Mouse (Mus musculus) midbrain, embryonic 16.5 days (tissue): ENCODE measurements around the gene A2m. TPM values are rescaled to one million over a fixed set of nuclear protein-coding genes. Genes with fewer than 3 reads are reported as not detected.

ENCODE experiments used
- ATAC-seq: fragments of 200-750 bp; cut with Nextera tagmentation; 2 replicates; pipeline ENCODE4 v1.8.0; 2017; ENCODE audit warnings: moderate TSS enrichment
- H3K27ac ChIP-seq: fragments of 300-500 bp; sonication (generic); 2 replicates; pipeline ENCODE4 v1.5.1; 2014; ENCODE audit warnings: mild to moderate bottlenecking, low read length, mixed read lengths
- H3K27me3 ChIP-seq: fragments of 300-500 bp; sonication (generic); 2 replicates; pipeline ENCODE4 v1.6.1; 2014; ENCODE audit warnings: low read depth, low read length, mixed read lengths; ENCODE audit not compliant: control insufficient read depth, insufficient read depth
- H3K36me3 ChIP-seq: fragments of 300-500 bp; sonication (generic); 2 replicates; pipeline ENCODE4 v1.6.1; 2014; ENCODE audit warnings: mild to moderate bottlenecking, low read length, moderate library complexity, mixed read lengths; ENCODE audit not compliant: control insufficient read depth, insufficient read depth
- H3K4me1 ChIP-seq: fragments of 300-500 bp; sonication (generic); 2 replicates; pipeline ENCODE4 v1.6.1; 2014; ENCODE audit warnings: mild to moderate bottlenecking, low read length, mixed read lengths; ENCODE audit not compliant: control insufficient read depth, insufficient read depth
- H3K4me2 ChIP-seq: fragments of 300-500 bp; sonication (generic); 2 replicates; pipeline ENCODE4 v1.6.1; 2014; ENCODE audit warnings: mild to moderate bottlenecking, low read length, mixed read lengths
- H3K4me3 ChIP-seq: fragments of 300-500 bp; sonication (generic); 2 replicates; pipeline ENCODE4 v1.5.1; 2014; ENCODE audit warnings: low read depth, mild to moderate bottlenecking, low read length, moderate library complexity, mixed read lengths
- H3K9ac ChIP-seq: fragments of 300-500 bp; sonication (generic); 2 replicates; pipeline ENCODE4 v1.6.1; 2014; ENCODE audit warnings: low read depth, low read length, mixed read lengths
- H3K9me3 ChIP-seq: fragments of 300-500 bp; sonication (generic); replicated peaks from 2 replicates; pipeline ENCODE4 v1.6.1; 2014; ENCODE audit warnings: mild to moderate bottlenecking, low read length, mixed read lengths; ENCODE audit not compliant: control insufficient read depth, poor library complexity, severe bottlenecking
- WGBS: fragments of 180-500 bp; shearing (Covaris S2); extraction: QIAGEN DNeasy Blood & Tissue Kit; methylation state at CpG from one replicate; pipeline ENCODE4 v1.1.7; 2014; 5-methylcytosine and 5-hydroxymethylcytosine counted together
- polyA plus RNA-seq: library from polyadenylated mRNA; unstranded; fragments of >200 nt; fragmentation: Nextera tagmentation; extraction: Ambion mirVana; gene quantifications from 2 replicates; pipeline ENCODE4 v1.2.1, GENCODE M21; 2015

Gene A2m
- 13.1 and 19.9 TPM in 2 replicates for polyA plus RNA-seq

DNA sequence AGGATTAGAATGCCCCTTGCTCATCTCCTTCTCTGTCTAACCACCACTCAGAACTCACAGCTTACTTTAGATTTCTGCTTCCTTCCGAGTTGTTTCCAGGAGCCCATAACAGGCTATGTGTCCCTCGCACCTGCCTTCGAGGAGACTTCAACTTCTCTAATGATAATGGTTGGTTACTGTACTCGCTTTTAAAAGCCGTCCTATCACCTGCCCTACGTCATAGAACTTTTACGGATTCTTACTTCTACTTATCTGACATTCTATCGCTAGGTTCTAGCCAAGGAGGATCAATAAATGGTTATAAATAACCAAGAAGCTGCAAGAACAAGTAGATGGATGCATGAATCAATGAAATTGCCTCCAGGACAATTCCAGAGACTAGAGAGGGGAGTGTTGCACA is at the start of gene A2m:
TSS of gene A2m (plus strand) at position 301 of the 400 bp plus-strand sequence.
- Histone ChIP-seq H3K4me3 (peak within 1 kb of the TSS; percentile 27), H3K4me1 (0 out of 2 replicates have a peak, but pooled peaks cover 8% of the 10 kb centered on the region), H3K27ac (peak within 1 kb of the TSS; percentile 52), H3K36me3 (no peaks in the 10 kb centered on the region), H3K27me3 (no peaks in the 10 kb centered on the region), H3K4me2 (peak within 1 kb of the TSS; percentile 62), H3K9me3 (no peaks in the 10 kb centered on the region), H3K9ac (peak within 1 kb of the TSS; percentile 40; the same call in 1 of the 2 replicates)
- ATAC-seq, result no peak
- WGBS, result 88% methylated on average over 8 of the region's 8 CpGs

GRCm38 (mm10) chr6:121590131-121590530 is 45.0 kb upstream of the A2m start:
- Histone ChIP-seq H3K9ac (no peak overlapping the region), H3K9me3 (no peaks in the 10 kb centered on the region), H3K4me3 (no peak overlapping the region), H3K27ac (no peak overlapping the region), H3K27me3 (no peaks in the 10 kb centered on the region), H3K4me1 (no peaks in the 10 kb centered on the region), H3K4me2 (no peak overlapping the region), H3K36me3 (no peaks in the 10 kb centered on the region)
- no peak for ATAC-seq
- WGBS, result 49% methylated on average over 1 of the region's 1 CpGs

GRCm38 (mm10) chr6:121600927-121601326 is 34.2 kb upstream of the A2m start:
- no peaks in the 10 kb centered on the region for H3K4me1 ChIP-seq
- H3K36me3 ChIP-seq, result no peaks in the 10 kb centered on the region
- no peak overlapping the region for H3K27ac ChIP-seq
- no peaks in the 10 kb centered on the region for H3K9me3 ChIP-seq
- no peak for ATAC-seq
- H3K9ac ChIP-seq, result no peak overlapping the region
- H3K4me2 ChIP-seq, result no peak overlapping the region
- 88% methylated on average over 1 of the region's 1 CpGs for WGBS
- no peaks in the 10 kb centered on the region for H3K27me3 ChIP-seq
- no peak overlapping the region for H3K4me3 ChIP-seq

- H3K27me3 ChIP-seq, result no peaks in the 10 kb centered on the region
- no peaks in the 10 kb centered on the region for H3K36me3 ChIP-seq
- H3K4me1 ChIP-seq, result no peaks in the 10 kb centered on the region
- H3K4me2 ChIP-seq, result no peak overlapping the region
- H3K27ac ChIP-seq, result no peak overlapping the region
- no peaks in the 10 kb centered on the region for H3K9me3 ChIP-seq
- no peak overlapping the region for H3K4me3 ChIP-seq
- no peak for ATAC-seq
- H3K9ac ChIP-seq, result no peak overlapping the region
Observed at GRCm38 (mm10) chr6:121607861-121608260, 27.3 kb upstream of the A2m start.

DNA sequence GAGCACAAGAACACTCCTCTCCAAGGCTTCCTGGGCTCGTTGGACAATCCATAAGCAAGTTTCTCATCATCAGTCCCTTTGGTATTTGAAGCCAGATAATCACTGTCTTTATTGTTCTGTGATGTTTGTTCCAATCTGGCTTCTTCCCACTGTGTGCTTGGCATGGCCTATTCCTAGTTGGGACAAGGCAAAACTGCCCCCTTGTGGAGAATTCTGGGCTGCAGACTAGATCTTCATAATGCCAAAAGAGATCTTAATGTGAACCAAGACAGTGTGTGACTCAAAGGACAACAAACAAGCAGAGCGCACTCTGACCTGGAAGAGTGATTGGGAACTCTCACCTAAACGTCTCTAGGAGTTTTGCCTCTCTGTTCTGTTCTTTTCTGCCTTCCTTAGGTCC is 23.4 kb upstream of the A2m start:
- ATAC-seq, result no peak
- no peak overlapping the region for H3K27ac ChIP-seq
- H3K9me3 ChIP-seq, result no peaks in the 10 kb centered on the region
- WGBS, result 53% methylated on average over 3 of the region's 3 CpGs
- no peaks in the 10 kb centered on the region for H3K36me3 ChIP-seq
- no peaks in the 10 kb centered on the region for H3K4me1 ChIP-seq
- H3K9ac ChIP-seq, result no peak overlapping the region
- H3K4me2 ChIP-seq, result no peak overlapping the region
- H3K27me3 ChIP-seq, result no peaks in the 10 kb centered on the region
- no peak overlapping the region for H3K4me3 ChIP-seq

DNA sequence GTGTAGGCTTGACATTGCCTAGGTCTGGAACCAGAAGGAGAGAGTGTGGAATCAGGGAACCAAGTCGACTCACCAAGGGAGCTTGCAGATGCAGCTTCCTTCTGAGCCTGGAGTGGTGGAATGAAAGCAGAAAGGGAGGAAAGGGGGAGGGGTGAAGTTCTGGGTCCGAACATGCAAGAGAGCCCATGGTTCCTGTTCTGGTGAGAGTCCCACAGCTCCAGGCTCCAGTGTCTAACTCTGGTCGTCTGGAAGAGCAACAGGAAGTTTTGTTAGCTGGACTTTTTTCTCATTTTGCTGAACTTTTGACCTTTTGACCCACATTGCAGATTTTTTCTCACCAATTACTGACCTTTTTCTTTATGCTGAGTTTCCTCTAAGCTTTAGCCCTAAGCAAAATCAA is 17.7 kb upstream of the A2m start:
- no peak overlapping the region for H3K4me3 ChIP-seq
- H3K27me3 ChIP-seq, result no peaks in the 10 kb centered on the region
- ATAC-seq, result no peak
- H3K36me3 ChIP-seq, result no peaks in the 10 kb centered on the region
- H3K9ac ChIP-seq, result no peak overlapping the region
- H3K27ac ChIP-seq, result no peak overlapping the region
- H3K4me2 ChIP-seq, result no peak overlapping the region
- WGBS, result 43% methylated on average over 3 of the region's 3 CpGs
- H3K4me1 ChIP-seq, result no peaks in the 10 kb centered on the region
- H3K9me3 ChIP-seq, result no peaks in the 10 kb centered on the region

- Histone ChIP-seq H3K36me3 (no peaks in the 10 kb centered on the region), H3K4me2 (no peak overlapping the region), H3K9me3 (no peaks in the 10 kb centered on the region), H3K27ac (no peak overlapping the region), H3K27me3 (no peaks in the 10 kb centered on the region), H3K4me3 (no peak overlapping the region), H3K4me1 (no peaks in the 10 kb centered on the region), H3K9ac (no peak overlapping the region)
- no peak for ATAC-seq
- 80% methylated on average over 2 of the region's 2 CpGs for WGBS
Observed at GRCm38 (mm10) chr6:121622525-121622924, 12.7 kb upstream of the A2m start.

DNA sequence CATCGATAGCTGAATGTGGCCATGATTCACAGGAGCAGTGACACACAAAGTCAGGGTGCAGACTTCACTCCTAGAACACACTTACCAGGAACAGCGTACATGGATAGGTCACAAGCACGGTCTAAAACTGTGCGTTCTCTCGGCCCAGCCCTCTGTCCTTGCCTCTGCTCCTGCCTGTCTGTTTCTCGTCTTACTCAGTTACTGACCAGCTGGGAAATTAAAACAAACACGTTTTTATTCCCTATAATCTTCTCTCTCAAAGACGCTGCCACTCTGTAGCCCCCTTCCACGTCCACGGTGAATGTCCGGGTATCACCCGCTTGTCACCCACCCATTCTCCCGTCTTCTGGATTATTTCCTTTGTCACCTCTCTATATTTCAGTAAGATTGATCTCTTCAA is 656 bp upstream of the A2m start:
- WGBS, result 75% methylated on average over 13 of the region's 13 CpGs
- ATAC-seq, result no peak
- H3K36me3 ChIP-seq, result no peaks in the 10 kb centered on the region
- no peak overlapping the region for H3K4me3 ChIP-seq
- H3K27ac ChIP-seq, result no peak overlapping the region
- H3K9me3 ChIP-seq, result no peaks in the 10 kb centered on the region
- H3K27me3 ChIP-seq, result no peaks in the 10 kb centered on the region
- no peak overlapping the region for H3K9ac ChIP-seq
- H3K4me2 ChIP-seq, result no peak overlapping the region
- 0 out of 2 replicates have a peak, but pooled peaks cover 8% of the 10 kb centered on the region for H3K4me1 ChIP-seq

- Histone ChIP-seq H3K9ac (peak overlapping the region; percentile 40; the same call in 1 of the 2 replicates), H3K4me1 (0 out of 2 replicates have a peak, but pooled peaks cover 8% of the 10 kb centered on the region), H3K27ac (peak overlapping the region; percentile 52), H3K27me3 (no peaks in the 10 kb centered on the region), H3K4me2 (peak overlapping the region; percentile 62), H3K36me3 (no peaks in the 10 kb centered on the region), H3K9me3 (no peaks in the 10 kb centered on the region), H3K4me3 (peak overlapping the region; percentile 27)
- WGBS, result 2% methylated on average over 12 of the region's 12 CpGs
- ATAC-seq, result peak; percentile 92
Observed at GRCm38 (mm10) chr6:121635878-121636371, 749 bp downstream of the A2m start.
